Mouse (Mus musculus) liver, adult 2 months (tissue): Measurements from ENCODE around the gene Ndufv1. TPM values are rescaled to one million over a fixed set of nuclear protein-coding genes. Genes with fewer than 3 reads are reported as not detected.

Source experiments
- DNase-seq: peaks from one replicate; pipeline ENCODE4 v3.0.0-alpha.2; 2011; ENCODE audit warnings: low read depth, low spot score; ENCODE audit errors: extremely low read depth
- H3K27ac ChIP-seq: fragments of 200-500 bp; replicated peaks from 2 replicates; pipeline ENCODE4 v1.5.1; 2012; ENCODE audit warnings: low read depth, mild to moderate bottlenecking, control low read depth, inconsistent platforms, low read length; ENCODE audit not compliant: insufficient read depth
- H3K27me3 ChIP-seq: fragments of 200-500 bp; 2 replicates; pipeline ENCODE4 v1.6.1; 2012; ENCODE audit warnings: mild to moderate bottlenecking, moderate library complexity, low read length, inconsistent platforms; ENCODE audit not compliant: control insufficient read depth, insufficient read depth
- H3K36me3 ChIP-seq: fragments of 200-500 bp; 2 replicates; pipeline ENCODE4 v1.6.1; 2012; ENCODE audit warnings: low read length, inconsistent platforms; ENCODE audit not compliant: control insufficient read depth, insufficient read depth
- H3K4me1 ChIP-seq: fragments of 200-500 bp; 2 replicates; pipeline ENCODE4 v1.6.1; 2011; ENCODE audit warnings: low read length; ENCODE audit not compliant: control insufficient read depth, insufficient read depth
- H3K4me3 ChIP-seq: fragments of 200-500 bp; 2 replicates; pipeline ENCODE4 v1.5.1; 2011; ENCODE audit warnings: low read depth, mild to moderate bottlenecking, control low read depth, low read length, moderate library complexity; ENCODE audit not compliant: insufficient read depth
- H3K79me2 ChIP-seq: fragments of 200-500 bp; 2 replicates; pipeline ENCODE4 v1.6.1; 2012; ENCODE audit warnings: inconsistent platforms, mild to moderate bottlenecking, low read length, moderate library complexity; ENCODE audit not compliant: control insufficient read depth, insufficient read depth
- H3K9ac ChIP-seq: fragments of 200-500 bp; 2 replicates; pipeline ENCODE4 v1.6.1; 2012; ENCODE audit warnings: low read depth, mild to moderate bottlenecking, control low read depth, inconsistent platforms, low read length
- CTCF ChIP-seq: fragments of 200-500 bp; IDR thresholded peaks from 2 replicates; pipeline ENCODE4 v1.5.1; 2011; ENCODE audit warnings: low read depth, low read length, control low read depth
- POLR2A ChIP-seq: fragments of 200-500 bp; IDR thresholded peaks from 2 replicates; pipeline ENCODE4 v1.6.1; 2011; ENCODE audit warnings: low read length, control low read depth; ENCODE audit not compliant: insufficient read depth; ENCODE audit errors: extremely low read depth
- WGBS: fragments of 180-500 bp; shearing (Covaris S2); methylation state at CpG from one replicate; pipeline ENCODE4 v1.1.7; 2018; 5-methylcytosine and 5-hydroxymethylcytosine counted together
- polyA plus RNA-seq: library from polyadenylated mRNA; depleted of rRNA; stranded (reverse); fragments of >200 nt; gene quantifications from 2 replicates; pipeline ENCODE4 v1.2.3, GENCODE M21; 2012; rRNA removed
- total RNA-seq: library from RNA; depleted of rRNA; stranded (reverse); fragments of >200 nt; gene quantifications from 2 replicates; pipeline ENCODE4 v1.2.3, GENCODE M21; 2014; rRNA removed

The Ndufv1 gene
- total and polyA plus RNA-seq, 2 experiments = 189 to 239 TPM

DNA sequence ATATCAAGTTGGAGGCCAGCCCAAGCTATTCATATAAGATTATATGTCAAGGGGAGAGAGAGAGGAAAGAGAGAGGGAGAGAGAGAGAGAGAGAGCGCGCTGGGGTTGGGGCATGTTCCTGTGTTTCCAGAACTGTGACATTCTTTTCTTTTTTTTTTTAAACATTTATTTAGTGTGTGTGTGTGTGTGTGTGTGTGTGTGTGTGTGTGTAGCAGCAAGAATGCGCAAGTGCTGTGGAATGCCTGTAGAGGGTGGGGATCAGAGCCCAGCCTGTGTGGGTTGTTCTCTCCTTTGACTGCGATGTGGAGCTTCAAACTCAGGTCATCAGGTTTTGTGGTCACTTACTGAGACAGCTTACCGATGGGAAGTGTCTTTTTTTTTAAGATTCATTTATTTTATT, 52.4 kb downstream of the Ndufv1 start:
- 85% methylated on average over 5 of the region's 5 CpGs for WGBS
- H3K36me3 ChIP-seq = no peaks in the 10 kb centered on the region
- no peak overlapping the region for H3K4me3 ChIP-seq
- H3K27ac ChIP-seq = no peak overlapping the region
- H3K27me3 ChIP-seq = no peaks in the 10 kb centered on the region
- no peaks in the 10 kb centered on the region for H3K79me2 ChIP-seq
- H3K9ac ChIP-seq = no peak overlapping the region
- no peak for TF ChIP-seq POLR2A
- no peak for TF ChIP-seq CTCF
- no peaks in the 10 kb centered on the region for H3K4me1 ChIP-seq
- DNase-seq = no peak

DNA sequence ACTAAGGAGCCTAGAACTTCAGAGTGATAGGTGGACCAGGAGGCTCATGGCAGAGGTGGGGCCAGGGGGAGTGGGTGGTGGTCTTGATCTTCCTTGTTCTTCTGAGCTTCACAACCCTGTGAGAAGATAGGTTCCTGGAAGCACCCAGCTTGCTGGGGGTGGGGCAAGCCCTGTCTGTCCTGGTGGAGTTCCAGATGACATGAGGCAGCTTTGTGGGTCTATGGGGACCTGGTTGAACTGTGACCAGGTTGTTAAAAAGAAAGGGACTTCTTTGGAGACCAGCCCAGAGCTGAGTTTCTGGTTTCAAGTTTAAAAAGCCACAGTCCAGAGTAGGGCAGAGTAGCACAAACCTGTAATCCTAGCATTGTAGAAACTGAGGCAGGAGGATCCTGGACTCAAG, 53.6 kb downstream of the Ndufv1 start:
- Histone ChIP-seq H3K36me3 (no peaks in the 10 kb centered on the region), H3K27me3 (no peaks in the 10 kb centered on the region), H3K27ac (no peak overlapping the region), H3K4me3 (no peak overlapping the region), H3K79me2 (no peaks in the 10 kb centered on the region), H3K9ac (no peak overlapping the region), H3K4me1 (no peaks in the 10 kb centered on the region)
- peak; percentile 66 for DNase-seq
- TF ChIP-seq POLR2A (no peak), CTCF (no peak)

DNA sequence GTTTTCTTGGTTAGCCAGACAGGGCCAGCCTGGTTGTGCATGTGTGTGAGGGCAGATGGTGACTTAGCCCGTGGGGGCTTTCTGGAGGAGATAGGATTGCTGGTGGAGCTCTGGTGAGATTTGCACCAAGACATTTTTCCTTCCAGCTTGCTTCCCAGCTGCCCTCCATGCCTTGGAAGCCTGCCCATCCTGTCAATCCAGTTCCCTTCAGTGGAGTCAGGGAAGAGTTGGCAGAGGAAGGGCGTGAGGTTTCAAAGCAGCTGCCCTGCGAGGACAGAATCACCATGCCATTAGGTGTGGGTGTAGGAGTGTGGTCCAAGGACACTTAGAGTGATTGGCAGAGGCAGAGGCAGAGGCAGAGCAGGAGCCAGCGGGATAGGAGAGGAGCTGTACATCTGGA, 54.1 kb downstream of the Ndufv1 start, which contains the start of gene Aldh3b3:
Gene Aldh3b3, plus strand, starts transcription at position 176 of the 400 bp plus-strand sequence.
- H3K4me1 ChIP-seq = no peaks in the 10 kb centered on the region
- H3K27ac ChIP-seq = no peak within 1 kb of the TSS
- H3K27me3 ChIP-seq = no peaks in the 10 kb centered on the region
- H3K4me3 ChIP-seq = no peak within 1 kb of the TSS
- no peak within 1 kb of the TSS for H3K9ac ChIP-seq
- no peaks in the 10 kb centered on the region for H3K36me3 ChIP-seq
- H3K79me2 ChIP-seq = no peaks in the 10 kb centered on the region
- no peak for TF ChIP-seq CTCF
- no peak for TF ChIP-seq POLR2A
- WGBS = 45% methylated on average over 4 of the region's 4 CpGs
- peak; percentile 48 for DNase-seq

Other genes with a start within 250 kb of the Ndufv1 start
Only the 30 nearest of the 32 such genes appear.
- 11.9 and 26.0 TPM in 2 replicates for gene Chka, start 161.0 kb downstream of the Ndufv1 start, total RNA-seq
- gene Chka, start 161.0 kb downstream of the Ndufv1 start, polyA plus RNA-seq = 56.7 and 62.0 TPM in 2 replicates
- gene Tcirg1, start 105.7 kb downstream of the Ndufv1 start, total RNA-seq = 34.3 and 35.6 TPM in 2 replicates
- gene Tcirg1, start 105.7 kb downstream of the Ndufv1 start, polyA plus RNA-seq = 76.3 and 123 TPM in 2 replicates
- 197 and 213 TPM in 2 replicates for gene Ndufs8, start 100.0 kb downstream of the Ndufv1 start, total RNA-seq
- 266 and 295 TPM in 2 replicates for gene Ndufs8, start 100.0 kb downstream of the Ndufv1 start, polyA plus RNA-seq
- 2.9 and 3.3 TPM in 2 replicates for gene Aldh3b1, start 83.0 kb downstream of the Ndufv1 start, total RNA-seq
- gene Aldh3b1, start 83.0 kb downstream of the Ndufv1 start, polyA plus RNA-seq = 1.9 and 4.0 TPM in 2 replicates
- 41.1 and 41.5 TPM in 2 replicates for gene Unc93b1, start 77.6 kb downstream of the Ndufv1 start, total RNA-seq
- gene Unc93b1, start 77.6 kb downstream of the Ndufv1 start, polyA plus RNA-seq = 68.9 and 102 TPM in 2 replicates
- gene Aldh3b3, start 54.2 kb downstream of the Ndufv1 start, total RNA-seq = 0.74 and 1.7 TPM in 2 replicates
- 6.4 and 7.7 TPM in 2 replicates for gene Aldh3b3, start 54.2 kb downstream of the Ndufv1 start, polyA plus RNA-seq
- not detected in 2 replicates for gene Aldh3b2, start 40.5 kb downstream of the Ndufv1 start, total RNA-seq
- gene Aldh3b2, start 40.5 kb downstream of the Ndufv1 start, polyA plus RNA-seq = 0.16 and 0.48 TPM in 2 replicates
- gene Acy3, start 26.2 kb downstream of the Ndufv1 start, total RNA-seq = 44.3 and 49.8 TPM in 2 replicates
- 232 and 326 TPM in 2 replicates for gene Acy3, start 26.2 kb downstream of the Ndufv1 start, polyA plus RNA-seq
- gene Tbx10, start 20.1 kb downstream of the Ndufv1 start, total RNA-seq = not detected in 2 replicates
- gene Tbx10, start 20.1 kb downstream of the Ndufv1 start, polyA plus RNA-seq = not detected in 2 replicates
- gene Nudt8, start 12.2 kb downstream of the Ndufv1 start, total RNA-seq = 30.1 and 36.0 TPM in 2 replicates
- gene Nudt8, start 12.2 kb downstream of the Ndufv1 start, polyA plus RNA-seq = 13.4 and 18.5 TPM in 2 replicates
- 0.54 and 0.92 TPM in 2 replicates for gene Gm49405, start 12.2 kb downstream of the Ndufv1 start, total RNA-seq
- 0.72 and 1.1 TPM in 2 replicates for gene Gm49405, start 12.2 kb downstream of the Ndufv1 start, polyA plus RNA-seq
- gene Doc2g, start 9.5 kb downstream of the Ndufv1 start, total RNA-seq = 0.74 and 0.87 TPM in 2 replicates
- gene Doc2g, start 9.5 kb downstream of the Ndufv1 start, polyA plus RNA-seq = 2.3 and 4.9 TPM in 2 replicates
- 456 and 810 TPM in 2 replicates for gene Gstp1, start 25.2 kb upstream of the Ndufv1 start, total RNA-seq
- gene Gstp1, start 25.2 kb upstream of the Ndufv1 start, polyA plus RNA-seq = 965 and 1,374 TPM in 2 replicates
- gene Gstp2, start 33.2 kb upstream of the Ndufv1 start, total RNA-seq = 4.1 and 7.9 TPM in 2 replicates
- gene Gstp2, start 33.2 kb upstream of the Ndufv1 start, polyA plus RNA-seq = 4.4 and 9.2 TPM in 2 replicates
- gene Gstp3, start 46.8 kb upstream of the Ndufv1 start, total RNA-seq = 21.5 and 28.1 TPM in 2 replicates
- gene Gstp3, start 46.8 kb upstream of the Ndufv1 start, polyA plus RNA-seq = 54.3 and 66.1 TPM in 2 replicates
- 0.13 and 0.37 TPM in 2 replicates for gene Cabp2, start 68.8 kb upstream of the Ndufv1 start, total RNA-seq
- gene Cabp2, start 68.8 kb upstream of the Ndufv1 start, polyA plus RNA-seq = 0.27 and 0.70 TPM in 2 replicates
- gene Cdk2ap2, start 84.4 kb upstream of the Ndufv1 start, total RNA-seq = 33.9 and 44.0 TPM in 2 replicates
- gene Cdk2ap2, start 84.4 kb upstream of the Ndufv1 start, polyA plus RNA-seq = 185 and 198 TPM in 2 replicates
- 1.7 and 4.9 TPM in 2 replicates for gene Pitpnm1, start 87.2 kb upstream of the Ndufv1 start, total RNA-seq
- gene Pitpnm1, start 87.2 kb upstream of the Ndufv1 start, polyA plus RNA-seq = 8.1 and 14.2 TPM in 2 replicates
- gene Aip, start 113.1 kb upstream of the Ndufv1 start, total RNA-seq = 16.5 and 20.1 TPM in 2 replicates
- 30.0 and 33.5 TPM in 2 replicates for gene Aip, start 113.1 kb upstream of the Ndufv1 start, polyA plus RNA-seq
- not detected in 2 replicates for gene Gpr152, start 127.0 kb upstream of the Ndufv1 start, total RNA-seq
- 0.02 TPM in 2 replicates for gene Gpr152, start 127.0 kb upstream of the Ndufv1 start, polyA plus RNA-seq
- 0.37 TPM in 1 of 2 replicates, not detected in the other for gene Cabp4, start 131.2 kb upstream of the Ndufv1 start, total RNA-seq
- not detected in 2 replicates for gene Cabp4, start 131.2 kb upstream of the Ndufv1 start, polyA plus RNA-seq
- gene Coro1b, start 135.8 kb upstream of the Ndufv1 start, total RNA-seq = 66.1 and 72.6 TPM in 2 replicates
- 109 and 114 TPM in 2 replicates for gene Coro1b, start 135.8 kb upstream of the Ndufv1 start, polyA plus RNA-seq
- gene Ptprcap, start 140.8 kb upstream of the Ndufv1 start, total RNA-seq = 1.7 and 4.1 TPM in 2 replicates
- 6.9 and 8.2 TPM in 2 replicates for gene Ptprcap, start 140.8 kb upstream of the Ndufv1 start, polyA plus RNA-seq
- gene Rps6kb2, start 150.5 kb upstream of the Ndufv1 start, total RNA-seq = 7.2 and 7.4 TPM in 2 replicates
- 28.3 and 31.6 TPM in 2 replicates for gene Rps6kb2, start 150.5 kb upstream of the Ndufv1 start, polyA plus RNA-seq
- gene Carns1, start 162.7 kb upstream of the Ndufv1 start, total RNA-seq = 0.40 and 0.65 TPM in 2 replicates
- gene Carns1, start 162.7 kb upstream of the Ndufv1 start, polyA plus RNA-seq = 1.8 and 1.9 TPM in 2 replicates
- gene Tbc1d10c, start 178.5 kb upstream of the Ndufv1 start, total RNA-seq = 0.46 and 1.4 TPM in 2 replicates
- 1.7 and 2.2 TPM in 2 replicates for gene Tbc1d10c, start 178.5 kb upstream of the Ndufv1 start, polyA plus RNA-seq
- gene Ppp1ca, start 179.3 kb upstream of the Ndufv1 start, total RNA-seq = 170 TPM in 2 replicates
- 399 and 571 TPM in 2 replicates for gene Ppp1ca, start 179.3 kb upstream of the Ndufv1 start, polyA plus RNA-seq
- gene Rad9a, start 188.9 kb upstream of the Ndufv1 start, total RNA-seq = 0.74 and 1.3 TPM in 2 replicates
- gene Rad9a, start 188.9 kb upstream of the Ndufv1 start, polyA plus RNA-seq = 7.0 and 7.5 TPM in 2 replicates
- 0.27 and 0.28 TPM in 2 replicates for gene Clcf1, start 201.4 kb upstream of the Ndufv1 start, total RNA-seq
- 0.87 and 3.8 TPM in 2 replicates for gene Clcf1, start 201.4 kb upstream of the Ndufv1 start, polyA plus RNA-seq
- gene AC109138.7, start 201.6 kb upstream of the Ndufv1 start, total RNA-seq = not detected in 2 replicates
- gene AC109138.7, start 201.6 kb upstream of the Ndufv1 start, polyA plus RNA-seq = not detected in 2 replicates